Mouse (Mus musculus): ENCODE data around the gene Adcy9. TPM values are rescaled to one million over a fixed set of nuclear protein-coding genes. Genes with fewer than 3 reads are reported as not detected.

Gene Adcy9
- polyA plus RNA-seq, 2 experiments, result 0.65 to 0.81 TPM

DNA sequence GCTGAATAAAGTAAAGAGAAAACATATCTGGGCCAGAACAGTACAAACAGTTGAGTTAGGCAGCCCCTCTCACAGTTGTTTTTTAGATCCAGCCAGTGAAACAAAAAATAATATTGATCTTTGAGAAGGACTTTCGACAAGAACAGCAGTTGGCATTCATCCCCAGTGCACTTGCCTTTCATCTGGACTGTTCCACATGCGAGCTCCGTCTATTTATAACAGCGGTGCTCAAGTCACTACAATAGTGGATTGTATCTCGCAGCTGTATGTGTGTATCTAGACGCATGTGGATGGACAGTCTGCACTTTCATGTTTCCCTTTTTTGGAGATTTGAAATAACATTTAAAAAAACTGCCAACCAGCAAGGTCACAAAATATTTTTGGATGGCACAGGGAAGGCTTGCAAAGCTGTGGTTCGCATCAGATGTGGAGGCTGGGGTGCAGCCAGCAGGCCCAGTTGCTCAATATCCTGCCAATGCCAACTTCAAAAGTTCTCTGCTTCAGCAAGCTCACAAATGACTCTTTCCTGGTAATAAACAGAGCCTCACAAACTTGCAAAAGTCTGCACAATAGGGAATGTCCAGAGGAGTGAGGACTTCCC, 45.4 kb downstream of the Adcy9 start:
- H3K27ac ChIP-seq, result no peak overlapping the region
- DNase-seq (ENCODE audit: low read depth in 3 of 3, low spot score in 3 of 3) (no peak), ATAC-seq (ENCODE audit: insufficient read depth) (no peak)
- no peak overlapping the region for H3K9ac ChIP-seq (replicated peaks)
- H3K4me2 ChIP-seq (ENCODE audit: low read depth), result no peak overlapping the region
- H3K9me3 ChIP-seq (ENCODE audit: control insufficient read depth, low read length), result no peaks in the 10 kb centered on the region
- no peak for TF ChIP-seq EP300 (IDR thresholded peaks at IDR 0.05; ENCODE audit: low read depth)
- no peak for TF ChIP-seq CTCF (IDR thresholded peaks at IDR 0.05; ENCODE audit: low read depth)
- no peaks in the 10 kb centered on the region for H3K36me3 ChIP-seq (replicated peaks; ENCODE audit: control insufficient read depth, insufficient read depth, low read depth)
- no peak overlapping the region for H3K4me3 ChIP-seq (ENCODE audit: insufficient read depth in 1 of 2, low read depth in 2 of 2, low read length in 2 of 2)
- no peaks in the 10 kb centered on the region for H3K27me3 ChIP-seq (ENCODE audit: control insufficient read depth, insufficient read depth, low read length)
- 63% methylated on average over 7 of the region's 7 CpGs for WGBS (ENCODE audit: insufficient replicate concordance)
- peaks cover 0 to 11% of the 10 kb centered on the region in 2 experiments; a peak in 3 of 4 replicates for H3K4me1 ChIP-seq (replicated peaks; ENCODE audit: control insufficient read depth in 2 of 2, insufficient read depth in 2 of 2, low read length in 1 of 2)

DNA sequence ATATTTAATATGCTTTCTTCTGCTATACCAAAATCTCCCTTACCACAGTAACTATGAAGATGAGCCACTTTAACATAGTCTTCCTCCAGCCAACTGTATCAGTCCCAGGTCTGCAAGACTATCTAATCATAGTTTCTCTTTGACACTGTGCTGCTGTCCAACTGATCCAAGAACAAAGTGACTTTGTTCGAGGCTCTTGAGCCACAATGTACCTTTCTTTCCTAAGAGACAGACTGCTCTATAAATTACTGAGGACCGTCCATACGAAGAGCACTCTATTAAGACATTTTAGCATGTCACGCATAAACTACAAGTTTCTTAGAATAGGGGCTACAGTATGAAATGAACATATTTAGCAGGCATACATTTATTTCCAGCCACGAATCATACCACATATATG, 46.0 kb downstream of the Adcy9 start:
- Histone ChIP-seq H3K4me3 (ENCODE audit: insufficient read depth in 1 of 2, low read depth in 2 of 2, low read length in 2 of 2) (no peak overlapping the region), H3K27ac (no peak overlapping the region), H3K9ac (replicated peaks) (no peak overlapping the region), H3K4me2 (ENCODE audit: low read depth) (no peak overlapping the region), H3K27me3 (ENCODE audit: control insufficient read depth, insufficient read depth, low read length) (no peaks in the 10 kb centered on the region), H3K36me3 (replicated peaks; ENCODE audit: control insufficient read depth, insufficient read depth, low read depth) (no peaks in the 10 kb centered on the region), H3K9me3 (ENCODE audit: control insufficient read depth, low read length) (no peaks in the 10 kb centered on the region), H3K4me1 (replicated peaks; ENCODE audit: control insufficient read depth in 2 of 2, insufficient read depth in 2 of 2, low read length in 1 of 2) (peaks cover 0 to 11% of the 10 kb centered on the region in 2 experiments; a peak in 3 of 4 replicates)
- TF ChIP-seq CTCF (IDR thresholded peaks at IDR 0.05; ENCODE audit: low read depth) (no peak), EP300 (IDR thresholded peaks at IDR 0.05; ENCODE audit: low read depth) (no peak)
- no peak for DNase-seq (ENCODE audit: low read depth in 3 of 3, low spot score in 3 of 3)
- 70% methylated on average over 5 of the region's 5 CpGs for WGBS (ENCODE audit: insufficient replicate concordance)
- ATAC-seq (ENCODE audit: insufficient read depth), result no peak

DNA sequence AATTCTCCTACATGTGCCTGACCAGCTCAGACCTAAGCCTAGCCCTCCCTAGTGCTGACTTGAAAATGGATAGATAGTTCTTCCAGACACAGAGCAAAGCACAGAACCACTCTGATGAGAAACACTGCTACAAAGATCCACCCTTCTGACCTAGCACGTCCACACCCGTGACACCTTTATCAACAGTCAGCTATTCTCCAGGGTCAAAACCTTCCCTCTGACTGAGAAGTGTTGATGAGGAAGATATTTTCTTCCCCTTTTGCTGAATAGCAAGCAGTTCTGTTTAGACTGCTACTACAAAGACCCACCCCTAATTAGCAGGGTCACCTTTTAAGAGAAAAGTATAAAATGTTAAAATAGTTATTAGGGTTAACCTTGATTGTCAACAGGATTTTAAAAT, 49.3 kb downstream of the Adcy9 start:
- TF ChIP-seq EP300 (IDR thresholded peaks at IDR 0.05; ENCODE audit: low read depth) (no peak), CTCF (IDR thresholded peaks at IDR 0.05; ENCODE audit: low read depth) (no peak)
- H3K27me3 ChIP-seq (ENCODE audit: control insufficient read depth, insufficient read depth, low read length), result no peaks in the 10 kb centered on the region
- no peak overlapping the region for H3K4me3 ChIP-seq (ENCODE audit: insufficient read depth in 1 of 2, low read depth in 2 of 2, low read length in 2 of 2)
- 16% methylated on average over 2 of the region's 2 CpGs for WGBS (ENCODE audit: insufficient replicate concordance)
- H3K4me2 ChIP-seq (ENCODE audit: low read depth), result no peak overlapping the region
- H3K9me3 ChIP-seq (ENCODE audit: control insufficient read depth, low read length), result no peaks in the 10 kb centered on the region
- DNase-seq (ENCODE audit: low read depth in 3 of 3, low spot score in 3 of 3), result no peak
- no peak overlapping the region for H3K9ac ChIP-seq (replicated peaks)
- no peak overlapping the region for H3K27ac ChIP-seq
- no peaks in the 10 kb centered on the region for H3K36me3 ChIP-seq (replicated peaks; ENCODE audit: control insufficient read depth, insufficient read depth, low read depth)
- peaks cover 0 to 25% of the 10 kb centered on the region in 2 experiments; a peak in 3 of 4 replicates for H3K4me1 ChIP-seq (replicated peaks; ENCODE audit: control insufficient read depth in 2 of 2, insufficient read depth in 2 of 2, low read length in 1 of 2)
- no peak for ATAC-seq (ENCODE audit: insufficient read depth)

DNA sequence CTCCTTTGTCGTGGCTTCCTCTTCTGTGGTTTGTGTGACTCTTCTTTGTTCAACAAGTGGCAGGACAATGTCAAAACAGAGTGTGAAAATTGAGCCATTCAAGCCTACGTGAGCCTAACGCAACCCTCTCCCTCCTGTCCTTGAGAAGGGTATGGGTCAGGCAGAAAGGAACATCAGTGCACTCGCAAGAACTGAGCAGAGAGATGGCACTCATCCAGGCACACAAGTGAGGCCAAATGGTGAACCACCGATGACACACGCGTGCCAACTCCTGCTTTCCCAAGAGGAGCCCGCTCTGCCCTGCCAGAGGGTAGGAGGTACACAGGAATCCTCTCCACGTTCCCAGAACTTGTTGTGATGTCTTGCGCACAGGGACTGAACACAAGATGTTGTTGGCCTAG, 50.2 kb downstream of the Adcy9 start:
- no peak overlapping the region for H3K27ac ChIP-seq
- no peak for DNase-seq (ENCODE audit: low read depth in 3 of 3, low spot score in 3 of 3)
- H3K4me3 ChIP-seq (ENCODE audit: insufficient read depth in 1 of 2, low read depth in 2 of 2, low read length in 2 of 2), result no peak overlapping the region
- H3K4me2 ChIP-seq (ENCODE audit: low read depth), result no peak overlapping the region
- ATAC-seq (ENCODE audit: insufficient read depth), result no peak
- H3K36me3 ChIP-seq (replicated peaks; ENCODE audit: control insufficient read depth, insufficient read depth, low read depth), result no peaks in the 10 kb centered on the region
- TF ChIP-seq CTCF (IDR thresholded peaks at IDR 0.05; ENCODE audit: low read depth) (no peak), EP300 (IDR thresholded peaks at IDR 0.05; ENCODE audit: low read depth) (no peak)
- H3K9me3 ChIP-seq (ENCODE audit: control insufficient read depth, low read length), result no peaks in the 10 kb centered on the region
- no peak overlapping the region for H3K9ac ChIP-seq (replicated peaks)
- 59% methylated on average over 10 of the region's 10 CpGs for WGBS (ENCODE audit: insufficient replicate concordance)
- no peaks in the 10 kb centered on the region for H3K27me3 ChIP-seq (ENCODE audit: control insufficient read depth, insufficient read depth, low read length)
- peaks cover 0 to 25% of the 10 kb centered on the region in 2 experiments; a peak in 3 of 4 replicates for H3K4me1 ChIP-seq (replicated peaks; ENCODE audit: control insufficient read depth in 2 of 2, insufficient read depth in 2 of 2, low read length in 1 of 2)

DNA sequence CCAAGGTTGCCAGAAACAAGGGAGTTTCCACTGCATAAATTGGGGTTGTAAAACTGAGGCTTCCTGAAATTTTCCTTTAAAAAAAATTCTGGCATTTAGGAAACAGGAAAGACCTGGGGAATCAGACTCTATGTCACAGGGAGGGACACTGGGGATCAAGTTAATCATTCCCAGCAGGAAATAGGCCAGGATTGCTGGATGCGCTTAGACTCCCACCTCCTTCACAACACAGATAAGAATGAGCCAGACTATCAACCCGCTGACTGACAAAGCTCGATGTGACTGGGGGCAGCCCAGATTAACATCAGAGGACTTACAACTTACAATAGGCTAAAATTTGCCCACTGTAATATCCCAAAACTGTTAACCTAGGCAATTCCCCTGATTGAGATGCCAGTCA, 52.4 kb downstream of the Adcy9 start:
- Histone ChIP-seq H3K27ac (no peak overlapping the region), H3K9me3 (ENCODE audit: control insufficient read depth, low read length) (no peaks in the 10 kb centered on the region), H3K9ac (replicated peaks) (no peak overlapping the region), H3K36me3 (replicated peaks; ENCODE audit: control insufficient read depth, insufficient read depth, low read depth) (no peaks in the 10 kb centered on the region), H3K4me3 (ENCODE audit: insufficient read depth in 1 of 2, low read depth in 2 of 2, low read length in 2 of 2) (no peak overlapping the region), H3K4me1 (replicated peaks; ENCODE audit: control insufficient read depth in 2 of 2, insufficient read depth in 2 of 2, low read length in 1 of 2) (peaks cover 0 to 31% of the 10 kb centered on the region in 2 experiments), H3K27me3 (ENCODE audit: control insufficient read depth, insufficient read depth, low read length) (no peaks in the 10 kb centered on the region), H3K4me2 (ENCODE audit: low read depth) (no peak overlapping the region)
- 40% methylated on average over 3 of the region's 3 CpGs for WGBS (ENCODE audit: insufficient replicate concordance)
- no peak for ATAC-seq (ENCODE audit: insufficient read depth)
- TF ChIP-seq EP300 (IDR thresholded peaks at IDR 0.05; ENCODE audit: low read depth), result no peak
- peak in 1 of 3 experiments; percentile 22 for DNase-seq (ENCODE audit: low read depth in 3 of 3, low spot score in 3 of 3)
